Mouse (Mus musculus): ENCODE results near the gene Lig3. TPM values are rescaled to one million over a fixed set of nuclear protein-coding genes. Genes with fewer than 3 reads are reported as not detected.
A peak's percentile ranks its signal among the peaks of the same experiment; 100 is the strongest.

Lig3 gene
- total and polyA plus RNA-seq, 2 experiments from 2014 or later, result 18.3 to 53.6 TPM

GRCm38 (mm10) chr11:82755919-82756318, 25.0 kb upstream of the Lig3 start:
- TF ChIP-seq CTCF (IDR thresholded peaks at IDR 0.05; ENCODE audit: low read depth), result no peak
- no peak for ATAC-seq
- 89% methylated on average over 1 of the region's 1 CpGs for WGBS

GRCm38 (mm10) chr11:82762286-82762829, 18.6 kb upstream of the Lig3 start:
- Histone ChIP-seq H3K27me3 (ENCODE audit: insufficient read depth, low read length) (no peaks in the 10 kb centered on the region), H3K4me2 (ENCODE audit: low read depth) (no peak overlapping the region), H3K4me1 (ENCODE audit: insufficient read depth) (peaks cover 7% of the 10 kb centered on the region; the same call in 1 of the 2 replicates), H3K9me3 (ENCODE audit: low read length) (no peaks in the 10 kb centered on the region), H3K36me3 (ENCODE audit: insufficient read depth) (no peaks in the 10 kb centered on the region), H3K9ac (no peak overlapping the region), H3K4me3 (ENCODE audit: low read depth, low read length) (no peak overlapping the region), H3K27ac (ENCODE audit: low read depth, low read length) (no peak overlapping the region)
- ATAC-seq (no peak), DNase-seq (no peak)
- TF ChIP-seq CTCF (IDR thresholded peaks at IDR 0.05; ENCODE audit: low read depth), result peak; percentile 36
- 89% methylated on average over 6 of the region's 6 CpGs for WGBS

More at GRCm38 (mm10) chr11:82755919-82756318, 25.0 kb upstream of the Lig3 start:
- no peaks in the 10 kb centered on the region for H3K9me3 ChIP-seq (ENCODE audit: low read length)
- no peaks in the 10 kb centered on the region for H3K4me1 ChIP-seq (ENCODE audit: insufficient read depth)
- H3K9ac ChIP-seq, result no peak overlapping the region
- no peaks in the 10 kb centered on the region for H3K27me3 ChIP-seq (ENCODE audit: insufficient read depth, low read length)
- no peak overlapping the region for H3K4me3 ChIP-seq (ENCODE audit: low read depth, low read length)
- no peak overlapping the region for H3K27ac ChIP-seq (ENCODE audit: low read depth, low read length)
- H3K36me3 ChIP-seq (ENCODE audit: insufficient read depth), result no peaks in the 10 kb centered on the region
- DNase-seq, result no peak
- no peak overlapping the region for H3K4me2 ChIP-seq (ENCODE audit: low read depth)

- no peak overlapping the region; the same call in 1 of the 2 replicates for H3K9ac ChIP-seq
- no peaks in the 10 kb centered on the region for H3K27me3 ChIP-seq (ENCODE audit: insufficient read depth, low read length)
- peak overlapping the region; percentile 92 for H3K4me2 ChIP-seq (ENCODE audit: low read depth)
- WGBS, result 8% methylated on average over 4 of the region's 4 CpGs
- ATAC-seq (no peak), DNase-seq (peak; percentile 9)
- peaks cover 7% of the 10 kb centered on the region; the same call in 1 of the 2 replicates for H3K4me1 ChIP-seq (ENCODE audit: insufficient read depth)
- peak overlapping the region; percentile 80 for H3K27ac ChIP-seq (ENCODE audit: low read depth, low read length)
- no peaks in the 10 kb centered on the region for H3K36me3 ChIP-seq (ENCODE audit: insufficient read depth)
- no peak for TF ChIP-seq CTCF (IDR thresholded peaks at IDR 0.05; ENCODE audit: low read depth)
- H3K4me3 ChIP-seq (ENCODE audit: low read depth, low read length), result peak overlapping the region; percentile 69
- H3K9me3 ChIP-seq (ENCODE audit: low read length), result no peaks in the 10 kb centered on the region
Measured at GRCm38 (mm10) chr11:82763261-82763660, 17.6 kb upstream of the Lig3 start.

- Histone ChIP-seq H3K27ac (ENCODE audit: low read depth, low read length) (peak within 1 kb of the TSS; percentile 80), H3K9ac (peak within 1 kb of the TSS; percentile 80), H3K27me3 (ENCODE audit: insufficient read depth, low read length) (no peaks in the 10 kb centered on the region), H3K36me3 (ENCODE audit: insufficient read depth) (no peaks in the 10 kb centered on the region), H3K4me2 (ENCODE audit: low read depth) (peak within 1 kb of the TSS; percentile 92), H3K4me3 (ENCODE audit: low read depth, low read length) (peak within 1 kb of the TSS; percentile 69), H3K4me1 (ENCODE audit: insufficient read depth) (peaks cover 7% of the 10 kb centered on the region; the same call in 1 of the 2 replicates), H3K9me3 (ENCODE audit: low read length) (no peaks in the 10 kb centered on the region)
- under 1% methylated on average over 44 of the region's 44 CpGs for WGBS
- peak; percentile 34 for TF ChIP-seq CTCF (IDR thresholded peaks at IDR 0.05; ENCODE audit: low read depth)
- DNase-seq (peak; percentile 97), ATAC-seq (peak; percentile 98)
Measured at GRCm38 (mm10) chr11:82763742-82764437, 17.0 kb upstream of the Lig3 start, which contains the start of the genes Cct6b and Zfp830. Cct6b (minus strand) TSS chr11:82764321. Zfp830 (plus strand) TSS chr11:82764345.

GRCm38 (mm10) chr11:82764438-82764924, 16.4 kb upstream of the Lig3 start:
- H3K27ac ChIP-seq (ENCODE audit: low read depth, low read length), result peak overlapping the region; percentile 80
- ATAC-seq, result peak; percentile 60
- H3K4me3 ChIP-seq (ENCODE audit: low read depth, low read length), result peak overlapping the region; percentile 69
- H3K4me2 ChIP-seq (ENCODE audit: low read depth), result peak overlapping the region; percentile 92
- TF ChIP-seq CTCF (IDR thresholded peaks at IDR 0.05; ENCODE audit: low read depth), result no peak
- H3K27me3 ChIP-seq (ENCODE audit: insufficient read depth, low read length), result no peaks in the 10 kb centered on the region
- no peaks in the 10 kb centered on the region for H3K36me3 ChIP-seq (ENCODE audit: insufficient read depth)
- peaks cover 7% of the 10 kb centered on the region; the same call in 1 of the 2 replicates for H3K4me1 ChIP-seq (ENCODE audit: insufficient read depth)
- peak overlapping the region; percentile 80 for H3K9ac ChIP-seq
- DNase-seq, result no peak
- WGBS, result 2% methylated on average over 28 of the region's 28 CpGs
- H3K9me3 ChIP-seq (ENCODE audit: low read length), result no peaks in the 10 kb centered on the region

- 57% methylated on average over 5 of the region's 5 CpGs for WGBS
- 0 out of 2 replicates have a peak overlapping the region, but pooled peaks have one; percentile 92 for H3K9ac ChIP-seq
- no peak for TF ChIP-seq CTCF (IDR thresholded peaks at IDR 0.05; ENCODE audit: low read depth)
- H3K4me1 ChIP-seq (ENCODE audit: insufficient read depth), result peaks cover 6% of the 10 kb centered on the region
- no peaks in the 10 kb centered on the region for H3K27me3 ChIP-seq (ENCODE audit: insufficient read depth, low read length)
- H3K36me3 ChIP-seq (ENCODE audit: insufficient read depth), result peaks cover 5% of the 10 kb centered on the region
- DNase-seq (no peak), ATAC-seq (no peak)
- peak overlapping the region; percentile 92 for H3K4me3 ChIP-seq (ENCODE audit: low read depth, low read length)
- H3K4me2 ChIP-seq (ENCODE audit: low read depth), result peak overlapping the region; percentile 66
- no peak overlapping the region for H3K27ac ChIP-seq (ENCODE audit: low read depth, low read length)
- H3K9me3 ChIP-seq (ENCODE audit: low read length), result no peaks in the 10 kb centered on the region
Measured at GRCm38 (mm10) chr11:82780134-82780533, 774 bp upstream of the Lig3 start.

GRCm38 (mm10) chr11:82782197-82782596, 1.3 kb downstream of the Lig3 start:
- DNase-seq, result no peak
- no peaks in the 10 kb centered on the region for H3K27me3 ChIP-seq (ENCODE audit: insufficient read depth, low read length)
- no peak for TF ChIP-seq CTCF (IDR thresholded peaks at IDR 0.05; ENCODE audit: low read depth)
- H3K36me3 ChIP-seq (ENCODE audit: insufficient read depth), result peaks cover 17% of the 10 kb centered on the region
- H3K4me3 ChIP-seq (ENCODE audit: low read depth, low read length), result peak overlapping the region; percentile 92
- no peak overlapping the region for H3K27ac ChIP-seq (ENCODE audit: low read depth, low read length)
- 35% methylated on average over 6 of the region's 6 CpGs for WGBS
- H3K9me3 ChIP-seq (ENCODE audit: low read length), result no peaks in the 10 kb centered on the region
- no peak for ATAC-seq
- peak overlapping the region; percentile 66 for H3K4me2 ChIP-seq (ENCODE audit: low read depth)
- peaks cover 6% of the 10 kb centered on the region for H3K4me1 ChIP-seq (ENCODE audit: insufficient read depth)
- peak overlapping the region; percentile 92 for H3K9ac ChIP-seq
